Mouse (Mus musculus) small intestine, adult 2 months (tissue): ENCODE measurements around the gene Ccdc57.

Source experiments
- CTCF ChIP-seq: fragments of 200-500 bp; IDR thresholded peaks from 2 replicates; pipeline ENCODE4 v1.5.1; 2012; ENCODE audit warnings: low read depth, mild to moderate bottlenecking, control low read depth, inconsistent platforms, low read length, moderate library complexity, mixed read lengths; ENCODE audit not compliant: insufficient replicate concordance, insufficient read length; ENCODE audit errors: extremely low read depth
- POLR2A ChIP-seq: fragments of 200-500 bp; IDR thresholded peaks from 2 replicates; pipeline ENCODE4 v1.6.1; 2012; ENCODE audit warnings: low read depth, mild to moderate bottlenecking, control low read depth, inconsistent platforms, low read length, moderate library complexity

GRCm38 (mm10) chr11:120804769-120805168 lies 127.9 kb downstream of the Ccdc57 start:
- TF ChIP-seq CTCF (no peak), POLR2A (no peak)
